In genomic region chr14:27596265-27596664, GRCm38 (mm10) we compare ENCODE assay signal across 8 mouse cellular contexts. TPM values are rescaled to one million over a fixed set of nuclear protein-coding genes. Genes with fewer than 3 reads are reported as not detected.
DNase-seq lines count a peak whose midpoint lies in the region; ATAC-seq lines count a peak whose summit lies in the region.

No protein-coding gene starts in this region.

- ATAC-seq in liver, embryonic 12.5 days, result no peak
- peak; percentile 87 for ATAC-seq in frontal cortex, adult (ENCODE audit: low TSS enrichment)
- ATAC-seq in intestine, embryonic 16.5 days, result peak; percentile 81
- peak; percentile 66; the same call in 1 of the 2 replicates for ATAC-seq in limb, embryonic 12.5 days (ENCODE audit: insufficient number of reproducible peaks, insufficient read depth, low FRiP score, low TSS enrichment, low read depth)
- peak; percentile 67; the same call in 1 of the 2 replicates for ATAC-seq in neural tube, embryonic 13.5 days (ENCODE audit: low read depth)

- DNase-seq in liver, result peak; percentile 78
- peak; percentile 63 to 72 for DNase-seq in cerebellum, adult 18-20 months
- peak; percentile 78 for DNase-seq in testis, postnatal 14 days (ENCODE audit: low spot score)

- H3K27me3 ChIP-seq in liver, embryonic 12.5 days (replicated peaks), result no peaks in the 10 kb centered on the region
- no peaks in the 10 kb centered on the region for H3K27me3 ChIP-seq in intestine, embryonic 16.5 days (replicated peaks; ENCODE audit: control insufficient read depth, insufficient read depth, low read length)
- no peaks in the 10 kb centered on the region for H3K27me3 ChIP-seq in limb, embryonic 12.5 days
- H3K27me3 ChIP-seq in neural tube, embryonic 13.5 days, result no peaks in the 10 kb centered on the region

- no peak overlapping the region for H3K4me2 ChIP-seq in liver, embryonic 12.5 days
- no peak overlapping the region for H3K4me2 ChIP-seq in intestine, embryonic 16.5 days (ENCODE audit: low read depth, low read length)
- H3K4me2 ChIP-seq in limb, embryonic 12.5 days, result no peak overlapping the region
- no peak overlapping the region for H3K4me2 ChIP-seq in neural tube, embryonic 13.5 days

- no peaks in the 10 kb centered on the region for H3K9me3 ChIP-seq in liver, embryonic 12.5 days (replicated peaks)
- H3K9me3 ChIP-seq in intestine, embryonic 16.5 days (ENCODE audit: control insufficient read depth, low read length), result no peaks in the 10 kb centered on the region
- peaks cover 4% of the 10 kb centered on the region; the same call in 1 of the 2 replicates for H3K9me3 ChIP-seq in limb, embryonic 12.5 days
- peaks cover 7% of the 10 kb centered on the region; the same call in 1 of the 2 replicates for H3K9me3 ChIP-seq in neural tube, embryonic 13.5 days

- no peaks in the 10 kb centered on the region for H3K4me1 ChIP-seq in liver, embryonic 12.5 days
- no peaks in the 10 kb centered on the region for H3K4me1 ChIP-seq in intestine, embryonic 16.5 days (ENCODE audit: control insufficient read depth, insufficient read depth, low read length)
- no peaks in the 10 kb centered on the region for H3K4me1 ChIP-seq in limb, embryonic 12.5 days (replicated peaks)
- H3K4me1 ChIP-seq in neural tube, embryonic 13.5 days (replicated peaks), result no peaks in the 10 kb centered on the region

- no peaks in the 10 kb centered on the region for H3K36me3 ChIP-seq in liver, embryonic 12.5 days
- no peaks in the 10 kb centered on the region for H3K36me3 ChIP-seq in intestine, embryonic 16.5 days (ENCODE audit: control insufficient read depth, insufficient read depth, low read length)
- no peaks in the 10 kb centered on the region for H3K36me3 ChIP-seq in limb, embryonic 12.5 days
- H3K36me3 ChIP-seq in neural tube, embryonic 13.5 days, result no peaks in the 10 kb centered on the region

- no peak overlapping the region for H3K4me3 ChIP-seq in liver, embryonic 12.5 days
- H3K4me3 ChIP-seq in intestine, embryonic 16.5 days (ENCODE audit: low read length), result no peak overlapping the region
- no peak overlapping the region for H3K4me3 ChIP-seq in limb, embryonic 12.5 days (replicated peaks)
- no peak overlapping the region for H3K4me3 ChIP-seq in neural tube, embryonic 13.5 days

- no peak overlapping the region for H3K27ac ChIP-seq in liver, embryonic 12.5 days
- no peak overlapping the region for H3K27ac ChIP-seq in intestine, embryonic 16.5 days (ENCODE audit: low read length)
- H3K27ac ChIP-seq in limb, embryonic 12.5 days, result no peak overlapping the region
- H3K27ac ChIP-seq in neural tube, embryonic 13.5 days (replicated peaks), result no peak overlapping the region

- no peak overlapping the region for H3K9ac ChIP-seq in liver, embryonic 12.5 days
- H3K9ac ChIP-seq in intestine, embryonic 16.5 days (ENCODE audit: low read depth, low read length), result no peak overlapping the region
- no peak overlapping the region for H3K9ac ChIP-seq in limb, embryonic 12.5 days (replicated peaks)
- H3K9ac ChIP-seq in neural tube, embryonic 13.5 days, result no peak overlapping the region

- 7% methylated on average over 7 of the region's 7 CpGs for WGBS in liver, embryonic 12.5 days (ENCODE audit: insufficient replicate concordance)
- WGBS in intestine, embryonic 16.5 days, result 4% methylated on average over 7 of the region's 7 CpGs
- 3% methylated on average over 7 of the region's 7 CpGs for WGBS in limb, embryonic 12.5 days
- 7% methylated on average over 7 of the region's 7 CpGs for WGBS in neural tube, embryonic 13.5 days

RNA-seq across cellular contexts. Expression of gene Erc2, which starts 26.0 kb away (rescaled TPM):
- 0.51 and 0.77 TPM in 2 replicates for polyA plus RNA-seq in liver, embryonic 12.5 days (2016; fragmentation: Nextera tagmentation; extraction: Ambion mirVana)
- polyA plus RNA-seq in intestine, embryonic 16.5 days (2015; fragmentation: Nextera tagmentation; extraction: Ambion mirVana), result 4.0 and 4.3 TPM in 2 replicates
- 8.1 and 9.3 TPM in 2 replicates for polyA plus RNA-seq in limb, embryonic 12.5 days (2016; fragmentation: Nextera tagmentation; extraction: Ambion mirVana)
- 58.0 and 62.6 TPM in 2 replicates for polyA plus RNA-seq in neural tube, embryonic 13.5 days (2015; fragmentation: Nextera tagmentation; extraction: Ambion mirVana)
